Mouse (Mus musculus): ENCODE results near the gene Rhbdl1.

DNA sequence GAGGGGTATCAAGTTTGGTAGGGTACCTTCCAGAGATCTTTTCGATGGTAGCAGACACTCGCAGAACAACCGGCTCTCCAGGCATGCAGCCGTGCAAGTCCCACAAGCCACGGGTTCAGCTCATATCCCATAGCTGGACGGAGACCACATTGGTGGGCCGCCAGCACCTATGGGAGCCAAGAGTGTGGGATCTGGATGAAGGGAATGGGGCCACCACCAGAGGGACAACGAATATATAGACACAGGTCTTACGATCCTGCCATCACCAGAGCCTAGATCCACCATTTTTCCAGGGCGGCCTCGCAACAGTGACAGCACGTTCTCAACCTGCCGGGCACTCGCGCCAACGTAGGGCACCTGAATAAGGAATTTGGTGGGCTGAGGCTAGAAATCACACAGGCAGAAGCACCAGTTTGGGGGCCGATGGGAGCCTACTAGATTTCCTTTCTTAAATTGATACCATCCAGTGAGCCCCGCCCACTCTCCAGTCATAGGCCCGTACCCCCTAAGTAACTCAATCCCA, 45.7 kb downstream of the Rhbdl1 start:
- no peak for TF ChIP-seq POLR2AphosphoS5 (IDR thresholded peaks at IDR 0.05; ENCODE audit: insufficient replicate concordance, low read depth, low read length)
- no peak for TF ChIP-seq CTCF (IDR thresholded peaks at IDR 0.05; ENCODE audit: low read depth, low read length)
- no peak for TF ChIP-seq TAL1 (conservative IDR thresholded peaks at IDR 0.05; ENCODE audit: low read depth, low read length)
- TF ChIP-seq GATA1 (IDR thresholded peaks at IDR 0.05; ENCODE audit: borderline replicate concordance, low read length): no peak
- TF ChIP-seq GATA2 (IDR thresholded peaks at IDR 0.05; ENCODE audit: borderline replicate concordance, low read depth, low read length): no peak
